Mouse (Mus musculus) heart, embryonic 14.5 days (tissue): ENCODE data around the gene Lrfn2. TPM values are rescaled to one million over a fixed set of nuclear protein-coding genes. Genes with fewer than 3 reads are reported as not detected.

Source experiments
- ATAC-seq: fragments of 200-750 bp; cut with Nextera tagmentation; 2 replicates; pipeline ENCODE4 v1.8.0; 2017; ENCODE audit warnings: low read depth, moderate TSS enrichment; ENCODE audit not compliant: insufficient number of reproducible peaks, insufficient read depth, low FRiP score
- H3K27ac ChIP-seq, 2 experiments: fragments of 200-500 bp in 1 of 2; fragments of 300-500 bp in 1 of 2; sonication (generic) in 1 of 2; replicated peaks in 1 of 2; 2 replicates each; pipeline ENCODE4 v1.5.1; 2012 to 2014; ENCODE audit warnings: low read depth in 2 of 2, low read length in 2 of 2, control low read depth in 1 of 2, mild to moderate bottlenecking in 1 of 2, mixed read lengths in 1 of 2; ENCODE audit not compliant: control insufficient read depth in 1 of 2, insufficient read depth in 1 of 2
- H3K27me3 ChIP-seq: fragments of 300-500 bp; sonication (generic); 2 replicates; pipeline ENCODE4 v1.6.1; 2014; ENCODE audit warnings: mild to moderate bottlenecking, low read length, control low read depth; ENCODE audit not compliant: control insufficient read depth, insufficient read depth
- H3K36me3 ChIP-seq: fragments of 300-500 bp; sonication (generic); 2 replicates; pipeline ENCODE4 v1.6.1; 2014; ENCODE audit warnings: mild to moderate bottlenecking, control low read depth, low read length, mixed read lengths; ENCODE audit not compliant: control insufficient read depth, insufficient read depth
- H3K4me1 ChIP-seq, 2 experiments: fragments of 200-500 bp in 1 of 2; fragments of 300-500 bp in 1 of 2; sonication (generic) in 1 of 2; 2 replicates each; pipeline ENCODE4 v1.6.1; 2012 to 2014; ENCODE audit warnings: low read length in 2 of 2, control low read depth in 1 of 2, mixed read lengths in 1 of 2; ENCODE audit not compliant: control insufficient read depth in 2 of 2, insufficient read depth in 2 of 2
- H3K4me2 ChIP-seq: fragments of 300-500 bp; sonication (generic); 2 replicates; pipeline ENCODE4 v1.6.1; 2014; ENCODE audit warnings: mild to moderate bottlenecking, low read length
- H3K4me3 ChIP-seq, 2 experiments: fragments of 200-500 bp in 1 of 2; fragments of 300-500 bp in 1 of 2; sonication (generic) in 1 of 2; 2 replicates each; pipeline ENCODE4 v1.5.1; 2012 to 2014; ENCODE audit warnings: low read length in 2 of 2, mild to moderate bottlenecking in 2 of 2, control low read depth in 1 of 2, low read depth in 1 of 2, moderate library complexity in 1 of 2; ENCODE audit not compliant: control insufficient read depth in 1 of 2, insufficient read depth in 1 of 2
- H3K9ac ChIP-seq: fragments of 300-500 bp; sonication (generic); 2 replicates; pipeline ENCODE4 v1.6.1; 2014; ENCODE audit warnings: mild to moderate bottlenecking, low read length
- H3K9me3 ChIP-seq: fragments of 300-500 bp; sonication (generic); 2 replicates; pipeline ENCODE4 v1.6.1; 2016; ENCODE audit warnings: low read length, control low read depth; ENCODE audit not compliant: control insufficient read depth
- WGBS: fragments of 180-500 bp; shearing (Covaris S2); extraction: QIAGEN DNeasy Blood & Tissue Kit; methylation state at CpG from one replicate; pipeline ENCODE4 v1.1.7; 2014; 5-methylcytosine and 5-hydroxymethylcytosine counted together
- polyA plus RNA-seq: library from polyadenylated mRNA; unstranded; fragments of >200 nt; fragmentation: Nextera tagmentation; extraction: Ambion mirVana; gene quantifications from 2 replicates; pipeline ENCODE4 v1.2.1, GENCODE M21; 2014

The Lrfn2 gene
- polyA plus RNA-seq, 1 experiment from 2014 or later, result 0.34 TPM

- whole genome bisulfite sequencing, result 73% methylated on average over 9 of the region's 9 CpGs
- Histone ChIP-seq H3K9ac (no peak overlapping the region), H3K27me3 (no peaks in the 10 kb centered on the region), H3K36me3 (no peaks in the 10 kb centered on the region), H3K4me3 (no peak overlapping the region), H3K27ac (no peak overlapping the region), H3K9me3 (no peaks in the 10 kb centered on the region), H3K4me1 (no peaks in the 10 kb centered on the region), H3K4me2 (no peak overlapping the region)
- no peak for ATAC-seq
Observed at GRCm38 (mm10) chr17:48946315-48946714, 14.1 kb downstream of the Lrfn2 start.

- no peaks in the 10 kb centered on the region for H3K27me3 ChIP-seq
- H3K36me3 ChIP-seq, result no peaks in the 10 kb centered on the region
Observed at GRCm38 (mm10) chr17:48946765-48947164, 14.6 kb downstream of the Lrfn2 start.

GRCm38 (mm10) chr17:48951250-48951649 is 19.1 kb downstream of the Lrfn2 start:
- no peak for ATAC-seq
- H3K4me1 ChIP-seq, result no peaks in the 10 kb centered on the region
- no peak overlapping the region for H3K4me2 ChIP-seq
- no peak overlapping the region for H3K27ac ChIP-seq
- no peak overlapping the region for H3K4me3 ChIP-seq
- H3K9me3 ChIP-seq, result no peaks in the 10 kb centered on the region
- WGBS, result 59% methylated on average over 1 of the region's 1 CpGs
- H3K9ac ChIP-seq, result no peak overlapping the region
- no peaks in the 10 kb centered on the region for H3K36me3 ChIP-seq
- H3K27me3 ChIP-seq, result no peaks in the 10 kb centered on the region

More at GRCm38 (mm10) chr17:48946765-48947164, 14.6 kb downstream of the Lrfn2 start:
- ATAC-seq, result no peak
- H3K9ac ChIP-seq, result no peak overlapping the region
- no peak overlapping the region for H3K4me3 ChIP-seq
- 53% methylated on average over 3 of the region's 3 CpGs for WGBS
- no peak overlapping the region for H3K4me2 ChIP-seq
- H3K27ac ChIP-seq, result no peak overlapping the region
- H3K9me3 ChIP-seq, result no peaks in the 10 kb centered on the region
- H3K4me1 ChIP-seq, result no peaks in the 10 kb centered on the region

GRCm38 (mm10) chr17:48956033-48956631 is 24.0 kb downstream of the Lrfn2 start:
- no peak for ATAC-seq
- Histone ChIP-seq H3K36me3 (no peaks in the 10 kb centered on the region), H3K4me1 (peaks cover 4 to 8% of the 10 kb centered on the region in 2 experiments), H3K9ac (no peak overlapping the region), H3K27ac (no peak overlapping the region), H3K4me2 (no peak overlapping the region), H3K9me3 (no peaks in the 10 kb centered on the region), H3K4me3 (no peak overlapping the region), H3K27me3 (0 out of 2 replicates have a peak, but pooled peaks cover 4% of the 10 kb centered on the region)
- WGBS, result 75% methylated on average over 7 of the region's 7 CpGs

GRCm38 (mm10) chr17:48960161-48960698 is 28.1 kb downstream of the Lrfn2 start:
- Histone ChIP-seq H3K4me1 (peaks cover 4 to 8% of the 10 kb centered on the region in 2 experiments), H3K9ac (peak overlapping the region; percentile 54), H3K27ac (no peak overlapping the region), H3K27me3 (0 out of 2 replicates have a peak, but pooled peaks cover 4% of the 10 kb centered on the region), H3K4me3 (peak overlapping the region; percentile 24), H3K9me3 (no peaks in the 10 kb centered on the region), H3K36me3 (no peaks in the 10 kb centered on the region), H3K4me2 (peak overlapping the region; percentile 66)
- WGBS, result 4% methylated on average over 16 of the region's 16 CpGs
- ATAC-seq, result peak; percentile 79

- H3K27ac ChIP-seq, result no peak overlapping the region
- H3K4me1 ChIP-seq, result peaks cover 4 to 8% of the 10 kb centered on the region in 2 experiments
- H3K9ac ChIP-seq, result no peak overlapping the region
- no peaks in the 10 kb centered on the region for H3K9me3 ChIP-seq
- WGBS, result 70% methylated on average over 3 of the region's 3 CpGs
- no peaks in the 10 kb centered on the region for H3K27me3 ChIP-seq
- no peaks in the 10 kb centered on the region for H3K36me3 ChIP-seq
- no peak overlapping the region for H3K4me2 ChIP-seq
- ATAC-seq, result no peak
- no peak overlapping the region for H3K4me3 ChIP-seq
Observed at GRCm38 (mm10) chr17:48962646-48963045, 30.5 kb downstream of the Lrfn2 start.

GRCm38 (mm10) chr17:48963740-48964139 is 31.6 kb downstream of the Lrfn2 start:
- no peak for ATAC-seq
- peaks cover 4 to 8% of the 10 kb centered on the region in 2 experiments for H3K4me1 ChIP-seq

GRCm38 (mm10) chr17:48968304-48968703 is 36.1 kb downstream of the Lrfn2 start:
- ATAC-seq, result no peak
- Histone ChIP-seq H3K36me3 (no peaks in the 10 kb centered on the region), H3K27me3 (no peaks in the 10 kb centered on the region), H3K9me3 (no peaks in the 10 kb centered on the region), H3K4me1 (no peaks in the 10 kb centered on the region; a peak in 1 of 4 replicates), H3K4me3 (no peak overlapping the region), H3K9ac (no peak overlapping the region), H3K4me2 (no peak overlapping the region), H3K27ac (no peak overlapping the region)
- WGBS, result 79% methylated on average over 13 of the region's 13 CpGs

More at GRCm38 (mm10) chr17:48963740-48964139, 31.6 kb downstream of the Lrfn2 start:
- WGBS, result 76% methylated on average over 9 of the region's 9 CpGs
- H3K9ac ChIP-seq, result no peak overlapping the region
- no peaks in the 10 kb centered on the region for H3K27me3 ChIP-seq
- no peak overlapping the region for H3K4me2 ChIP-seq
- no peaks in the 10 kb centered on the region for H3K36me3 ChIP-seq
- no peak overlapping the region for H3K27ac ChIP-seq
- no peak overlapping the region for H3K4me3 ChIP-seq
- H3K9me3 ChIP-seq, result no peaks in the 10 kb centered on the region
